Mouse (Mus musculus): Measurements from ENCODE around the gene Il4i1.

DNA sequence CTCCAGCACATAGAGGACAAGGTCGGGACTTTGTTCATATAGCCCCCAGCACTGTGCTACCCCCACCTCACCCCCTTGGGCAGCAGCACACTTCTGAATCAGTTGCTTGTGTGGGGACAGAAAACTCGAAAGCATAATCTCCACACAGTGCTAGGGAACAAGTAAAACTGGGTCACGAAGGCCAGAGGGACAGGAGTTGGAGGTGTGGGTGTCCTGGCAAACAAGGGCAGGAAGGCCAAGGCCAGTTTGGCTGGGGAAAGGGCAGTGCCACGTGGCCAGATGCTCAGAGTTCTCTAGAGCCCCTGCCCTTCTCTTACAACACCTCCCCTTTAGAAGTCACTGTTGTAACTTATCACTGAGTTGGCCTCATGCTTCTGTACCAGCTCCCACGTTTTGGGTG lies 3.7 kb downstream of the Il4i1 start:
- no peak for TF ChIP-seq EP300 (optimal IDR thresholded peaks at IDR 0.05)
- TF ChIP-seq CTCF (IDR thresholded peaks at IDR 0.05; ENCODE audit: low read depth), result no peak
